Mouse (Mus musculus): ENCODE measurements around the gene Erc2. TPM values are rescaled to one million over a fixed set of nuclear protein-coding genes. Genes with fewer than 3 reads are reported as not detected.

Erc2 gene
- polyA plus RNA-seq, 1 experiment from 2014 or later = 6.1 TPM

- 77% methylated on average over 10 of the region's 10 CpGs for WGBS
- H3K27me3 ChIP-seq = 0 out of 2 replicates have a peak, but pooled peaks cover 5% of the 10 kb centered on the region
- no peak overlapping the region for H3K4me3 ChIP-seq
Observed at GRCm38 (mm10) chr14:27628701-27629100, 6.5 kb downstream of the Erc2 start.

GRCm38 (mm10) chr14:27629369-27630012, 7.3 kb downstream of the Erc2 start:
- Histone ChIP-seq H3K9ac (no peak overlapping the region), H3K27ac (no peak overlapping the region), H3K4me1 (no peaks in the 10 kb centered on the region), H3K4me3 (no peak overlapping the region), H3K9me3 (no peaks in the 10 kb centered on the region), H3K4me2 (no peak overlapping the region), H3K36me3 (no peaks in the 10 kb centered on the region), H3K27me3 (no peaks in the 10 kb centered on the region)
- no peak for ATAC-seq (ENCODE audit: insufficient number of reproducible peaks, low FRiP score, low TSS enrichment, low read depth)
- 70% methylated on average over 5 of the region's 5 CpGs for WGBS

More at GRCm38 (mm10) chr14:27628701-27629100, 6.5 kb downstream of the Erc2 start:
- no peaks in the 10 kb centered on the region for H3K9me3 ChIP-seq
- H3K27ac ChIP-seq = no peak overlapping the region
- H3K36me3 ChIP-seq = no peaks in the 10 kb centered on the region
- no peak overlapping the region for H3K9ac ChIP-seq
- 0 out of 2 replicates have a peak, but pooled peaks cover under 1% of the 10 kb centered on the region for H3K4me1 ChIP-seq
- no peak overlapping the region for H3K4me2 ChIP-seq
- no peak for ATAC-seq (ENCODE audit: insufficient number of reproducible peaks, low FRiP score, low TSS enrichment, low read depth)

GRCm38 (mm10) chr14:27630973-27631640, 8.9 kb downstream of the Erc2 start:
- Histone ChIP-seq H3K4me1 (no peaks in the 10 kb centered on the region), H3K36me3 (no peaks in the 10 kb centered on the region), H3K27ac (no peak overlapping the region), H3K4me2 (no peak overlapping the region), H3K27me3 (no peaks in the 10 kb centered on the region), H3K4me3 (no peak overlapping the region), H3K9me3 (no peaks in the 10 kb centered on the region), H3K9ac (no peak overlapping the region)
- WGBS = 77% methylated on average over 9 of the region's 9 CpGs
- no peak for ATAC-seq (ENCODE audit: insufficient number of reproducible peaks, low FRiP score, low TSS enrichment, low read depth)

GRCm38 (mm10) chr14:27634761-27635160, 12.5 kb downstream of the Erc2 start:
- ATAC-seq (ENCODE audit: insufficient number of reproducible peaks, low FRiP score, low TSS enrichment, low read depth) = no peak
- WGBS = 30% methylated on average over 6 of the region's 6 CpGs

GRCm38 (mm10) chr14:27636556-27636955, 14.3 kb downstream of the Erc2 start:
- Histone ChIP-seq H3K36me3 (no peaks in the 10 kb centered on the region), H3K27ac (no peak overlapping the region), H3K27me3 (no peaks in the 10 kb centered on the region), H3K9me3 (no peaks in the 10 kb centered on the region), H3K4me2 (no peak overlapping the region), H3K9ac (no peak overlapping the region), H3K4me1 (no peaks in the 10 kb centered on the region), H3K4me3 (no peak overlapping the region)
- ATAC-seq (ENCODE audit: insufficient number of reproducible peaks, low FRiP score, low TSS enrichment, low read depth) = no peak
- WGBS = 88% methylated on average over 2 of the region's 2 CpGs

More at GRCm38 (mm10) chr14:27634761-27635160, 12.5 kb downstream of the Erc2 start:
- Histone ChIP-seq H3K9me3 (no peaks in the 10 kb centered on the region), H3K36me3 (no peaks in the 10 kb centered on the region), H3K4me1 (no peaks in the 10 kb centered on the region), H3K4me3 (no peak overlapping the region), H3K27me3 (no peaks in the 10 kb centered on the region), H3K27ac (no peak overlapping the region), H3K9ac (no peak overlapping the region), H3K4me2 (no peak overlapping the region)

GRCm38 (mm10) chr14:27641382-27641781, 19.2 kb downstream of the Erc2 start:
- no peak overlapping the region for H3K9ac ChIP-seq
- WGBS = 78% methylated on average over 3 of the region's 3 CpGs
- H3K27me3 ChIP-seq = no peaks in the 10 kb centered on the region
- no peak overlapping the region for H3K27ac ChIP-seq
- H3K4me3 ChIP-seq = no peak overlapping the region
- no peak for ATAC-seq (ENCODE audit: insufficient number of reproducible peaks, low FRiP score, low TSS enrichment, low read depth)
- H3K4me1 ChIP-seq = no peaks in the 10 kb centered on the region
- no peaks in the 10 kb centered on the region for H3K9me3 ChIP-seq
- H3K36me3 ChIP-seq = no peaks in the 10 kb centered on the region
- H3K4me2 ChIP-seq = no peak overlapping the region

GRCm38 (mm10) chr14:27642981-27643380, 20.8 kb downstream of the Erc2 start:
- no peaks in the 10 kb centered on the region for H3K9me3 ChIP-seq
- no peaks in the 10 kb centered on the region for H3K36me3 ChIP-seq
- H3K4me3 ChIP-seq = no peak overlapping the region
- no peak for ATAC-seq (ENCODE audit: insufficient number of reproducible peaks, low FRiP score, low TSS enrichment, low read depth)
- WGBS = 53% methylated on average over 2 of the region's 2 CpGs
- no peak overlapping the region for H3K27ac ChIP-seq
- H3K9ac ChIP-seq = no peak overlapping the region
- H3K4me2 ChIP-seq = no peak overlapping the region
- no peaks in the 10 kb centered on the region for H3K27me3 ChIP-seq
- no peaks in the 10 kb centered on the region for H3K4me1 ChIP-seq

GRCm38 (mm10) chr14:27654670-27655069, 32.4 kb downstream of the Erc2 start:
- H3K27ac ChIP-seq = no peak overlapping the region
- H3K27me3 ChIP-seq = no peaks in the 10 kb centered on the region
- H3K4me1 ChIP-seq = no peaks in the 10 kb centered on the region
- ATAC-seq (ENCODE audit: insufficient number of reproducible peaks, low FRiP score, low TSS enrichment, low read depth) = no peak
- no peaks in the 10 kb centered on the region for H3K9me3 ChIP-seq
- H3K9ac ChIP-seq = no peak overlapping the region
- no peaks in the 10 kb centered on the region for H3K36me3 ChIP-seq
- H3K4me3 ChIP-seq = no peak overlapping the region
- WGBS = 26% methylated on average over 11 of the region's 11 CpGs
- H3K4me2 ChIP-seq = no peak overlapping the region

- H3K27me3 ChIP-seq = no peaks in the 10 kb centered on the region
- 64% methylated on average over 3 of the region's 3 CpGs for WGBS
- no peak overlapping the region for H3K4me2 ChIP-seq
- no peak overlapping the region for H3K27ac ChIP-seq
- H3K4me1 ChIP-seq = no peaks in the 10 kb centered on the region
- H3K9ac ChIP-seq = no peak overlapping the region
- no peaks in the 10 kb centered on the region for H3K36me3 ChIP-seq
- H3K9me3 ChIP-seq = no peaks in the 10 kb centered on the region
- no peak overlapping the region for H3K4me3 ChIP-seq
- no peak for ATAC-seq (ENCODE audit: insufficient number of reproducible peaks, low FRiP score, low TSS enrichment, low read depth)
Observed at GRCm38 (mm10) chr14:27658616-27659015, 36.4 kb downstream of the Erc2 start.

- no peak for ATAC-seq (ENCODE audit: insufficient number of reproducible peaks, low FRiP score, low TSS enrichment, low read depth)
- Histone ChIP-seq H3K36me3 (no peaks in the 10 kb centered on the region), H3K9me3 (no peaks in the 10 kb centered on the region), H3K27me3 (no peaks in the 10 kb centered on the region), H3K4me1 (no peaks in the 10 kb centered on the region), H3K9ac (no peak overlapping the region), H3K4me3 (no peak overlapping the region), H3K4me2 (no peak overlapping the region), H3K27ac (no peak overlapping the region)
- 46% methylated on average over 4 of the region's 4 CpGs for WGBS
Observed at GRCm38 (mm10) chr14:27661466-27661865, 39.2 kb downstream of the Erc2 start.

- H3K27me3 ChIP-seq = no peaks in the 10 kb centered on the region
- no peaks in the 10 kb centered on the region for H3K9me3 ChIP-seq
- no peaks in the 10 kb centered on the region for H3K4me1 ChIP-seq
- no peak overlapping the region for H3K9ac ChIP-seq
- H3K36me3 ChIP-seq = no peaks in the 10 kb centered on the region
- no peak overlapping the region for H3K27ac ChIP-seq
- no peak overlapping the region for H3K4me3 ChIP-seq
- no peak for ATAC-seq (ENCODE audit: insufficient number of reproducible peaks, low FRiP score, low TSS enrichment, low read depth)
- no peak overlapping the region for H3K4me2 ChIP-seq
Observed at GRCm38 (mm10) chr14:27662251-27662650, 40.0 kb downstream of the Erc2 start.

- Histone ChIP-seq H3K9me3 (no peaks in the 10 kb centered on the region), H3K4me2 (no peak overlapping the region), H3K4me1 (no peaks in the 10 kb centered on the region), H3K27me3 (no peaks in the 10 kb centered on the region), H3K27ac (no peak overlapping the region), H3K36me3 (no peaks in the 10 kb centered on the region), H3K4me3 (no peak overlapping the region), H3K9ac (no peak overlapping the region)
- ATAC-seq (ENCODE audit: insufficient number of reproducible peaks, low FRiP score, low TSS enrichment, low read depth) = no peak
- 82% methylated on average over 11 of the region's 11 CpGs for WGBS
Observed at GRCm38 (mm10) chr14:27667016-27667852, 45.0 kb downstream of the Erc2 start.

All from limb, embryonic 15.5 days (tissue).